ENCODE assay signal across 16 mouse cellular contexts in genomic region chr17:56273482-56273881, GRCm38 (mm10). TPM values are rescaled to one million over a fixed set of nuclear protein-coding genes. Genes with fewer than 3 reads are reported as not detected.
A peak's percentile ranks its signal among the peaks of the same experiment; 100 is the strongest.
DNase-seq lines count a peak whose midpoint lies in the region; ATAC-seq lines count a peak whose summit lies in the region.
"Had no signal": no experiment of that assay in that cellular context is flagged by ENCODE, and none has a peak within 500 bp of the region (broad histone marks: within the 10 kb centered on the region; RNA-seq: fewer than 3 reads in every experiment).

No protein-coding gene starts in this region.

- no peak overlapping the region for H3K27ac ChIP-seq in hindbrain, embryonic 13.5 days
- no peak overlapping the region for H3K27ac ChIP-seq in hindbrain, embryonic 16.5 days (ENCODE audit: low read depth, low read length)
- H3K27ac ChIP-seq in lung, embryonic 16.5 days (ENCODE audit: low read length): no peak overlapping the region
- peak overlapping the region; percentile 44; the same call in 1 of the 2 replicates for H3K27ac ChIP-seq in limb, embryonic 10.5 days
- H3K27ac ChIP-seq in stomach, embryonic 16.5 days (ENCODE audit: low read length): peak overlapping the region; percentile 55; the same call in 1 of the 2 replicates
- H3K27ac ChIP-seq: hindbrain, postnatal 0 days; lung, embryonic 15.5 days; neural tube, embryonic 13.5 days had no signal

- H3K27me3 ChIP-seq in hindbrain, embryonic 13.5 days: no peaks in the 10 kb centered on the region
- no peaks in the 10 kb centered on the region for H3K27me3 ChIP-seq in hindbrain, embryonic 16.5 days (replicated peaks; ENCODE audit: control insufficient read depth, insufficient read depth, low read length)
- no peaks in the 10 kb centered on the region for H3K27me3 ChIP-seq in lung, embryonic 16.5 days (ENCODE audit: control insufficient read depth, insufficient read depth, low read depth, low read length)
- no peaks in the 10 kb centered on the region for H3K27me3 ChIP-seq in limb, embryonic 10.5 days (ENCODE audit: low read depth, poor library complexity, severe bottlenecking)
- H3K27me3 ChIP-seq in stomach, embryonic 16.5 days (ENCODE audit: control insufficient read depth, insufficient read depth, low read length): no peaks in the 10 kb centered on the region
- H3K27me3 ChIP-seq: lung, embryonic 15.5 days; neural tube, embryonic 13.5 days had no signal

- peaks cover 22% of the 10 kb centered on the region for H3K4me1 ChIP-seq in hindbrain, embryonic 13.5 days (replicated peaks)
- H3K4me1 ChIP-seq in hindbrain, embryonic 16.5 days (ENCODE audit: control insufficient read depth, insufficient read depth, low read depth, low read length): peaks cover 18% of the 10 kb centered on the region
- peaks cover 26% of the 10 kb centered on the region for H3K4me1 ChIP-seq in lung, embryonic 16.5 days (replicated peaks; ENCODE audit: control insufficient read depth, insufficient read depth, low read length)
- H3K4me1 ChIP-seq in limb, embryonic 10.5 days: peaks cover 37% of the 10 kb centered on the region
- H3K4me1 ChIP-seq in stomach, embryonic 16.5 days (ENCODE audit: control insufficient read depth, insufficient read depth, low read length): peaks cover 21% of the 10 kb centered on the region

- 88% methylated on average over 7 of the region's 7 CpGs for WGBS in hindbrain, embryonic 13.5 days
- WGBS in hindbrain, embryonic 16.5 days: 84% methylated on average over 7 of the region's 7 CpGs
- 73% methylated on average over 7 of the region's 7 CpGs for WGBS in lung, embryonic 16.5 days
- WGBS in limb, embryonic 10.5 days: 85% methylated on average over 7 of the region's 7 CpGs
- 87% methylated on average over 7 of the region's 7 CpGs for WGBS in stomach, embryonic 16.5 days

- ATAC-seq in hindbrain, embryonic 13.5 days (ENCODE audit: low FRiP score): no peak
- ATAC-seq in hindbrain, embryonic 16.5 days: no peak
- ATAC-seq in lung, embryonic 16.5 days (ENCODE audit: low read depth): no peak
- no peak for ATAC-seq in stomach, embryonic 16.5 days (ENCODE audit: insufficient read depth, low FRiP score)
- ATAC-seq: CD4-positive, CD25-positive, alpha-beta regulatory T cell, adult 4 months; hindbrain, postnatal 0 days had no signal

- no peak for DNase-seq in lung, adult 18-20 months
- no peak for DNase-seq in limb, embryonic 10.5 days (ENCODE audit: low spot score)
- DNase-seq in natural killer cell, adult 2 months (ENCODE audit: low spot score in 2 of 2): no peak
- DNase-seq: adrenal gland, postnatal 14 days; cerebellum, adult 9-10 months; gastrocnemius, postnatal 14 days; kidney, postnatal 14 days; thymus, postnatal 14 days had no signal

- no peak overlapping the region for H3K4me2 ChIP-seq in hindbrain, embryonic 13.5 days
- no peak overlapping the region for H3K4me2 ChIP-seq in hindbrain, embryonic 16.5 days (ENCODE audit: low read length)
- no peak overlapping the region for H3K4me2 ChIP-seq in lung, embryonic 16.5 days (ENCODE audit: low read depth, low read length)
- H3K4me2 ChIP-seq in stomach, embryonic 16.5 days (ENCODE audit: low read depth, low read length): no peak overlapping the region
- H3K4me2 ChIP-seq: lung, embryonic 15.5 days; neural tube, embryonic 13.5 days had no signal

- H3K36me3 ChIP-seq in hindbrain, embryonic 13.5 days: peaks cover 8% of the 10 kb centered on the region
- no peaks in the 10 kb centered on the region for H3K36me3 ChIP-seq in hindbrain, embryonic 16.5 days (ENCODE audit: control insufficient read depth, insufficient read depth, low read length)
- H3K36me3 ChIP-seq in lung, embryonic 16.5 days (ENCODE audit: control insufficient read depth, insufficient read depth, low read length): peaks cover 6% of the 10 kb centered on the region; the same call in 1 of the 2 replicates
- peaks cover 39% of the 10 kb centered on the region for H3K36me3 ChIP-seq in limb, embryonic 10.5 days
- H3K36me3 ChIP-seq in stomach, embryonic 16.5 days (ENCODE audit: control insufficient read depth, insufficient read depth, low read length): peaks cover 8% of the 10 kb centered on the region
- H3K36me3 ChIP-seq: neural tube, embryonic 13.5 days had no signal

- H3K9me3 ChIP-seq in hindbrain, embryonic 13.5 days: no peaks in the 10 kb centered on the region
- H3K9me3 ChIP-seq in hindbrain, embryonic 16.5 days (ENCODE audit: control insufficient read depth, low read length): no peaks in the 10 kb centered on the region
- H3K9me3 ChIP-seq in lung, embryonic 16.5 days (ENCODE audit: control insufficient read depth, low read length): no peaks in the 10 kb centered on the region
- no peaks in the 10 kb centered on the region for H3K9me3 ChIP-seq in limb, embryonic 10.5 days (replicated peaks)
- H3K9me3 ChIP-seq in stomach, embryonic 16.5 days (replicated peaks; ENCODE audit: control insufficient read depth, low read length): no peaks in the 10 kb centered on the region
- H3K9me3 ChIP-seq: lung, embryonic 15.5 days; neural tube, embryonic 13.5 days had no signal

- H3K9ac ChIP-seq in hindbrain, embryonic 13.5 days: 0 out of 2 replicates have a peak overlapping the region, but pooled peaks have one; percentile 13
- no peak overlapping the region for H3K9ac ChIP-seq in hindbrain, embryonic 16.5 days (ENCODE audit: low read depth, low read length)
- peak overlapping the region; percentile 9; the same call in 1 of the 2 replicates for H3K9ac ChIP-seq in lung, embryonic 16.5 days (ENCODE audit: low read length)
- peak overlapping the region; percentile 55 for H3K9ac ChIP-seq in stomach, embryonic 16.5 days (ENCODE audit: low read length)
- H3K9ac ChIP-seq: lung, embryonic 15.5 days; neural tube, embryonic 13.5 days had no signal

- no peak overlapping the region for H3K4me3 ChIP-seq in hindbrain, embryonic 13.5 days
- H3K4me3 ChIP-seq in hindbrain, embryonic 16.5 days (ENCODE audit: low read length): no peak overlapping the region
- no peak overlapping the region for H3K4me3 ChIP-seq in lung, embryonic 16.5 days (ENCODE audit: low read length)
- H3K4me3 ChIP-seq in limb, embryonic 10.5 days: no peak overlapping the region
- no peak overlapping the region for H3K4me3 ChIP-seq in stomach, embryonic 16.5 days (replicated peaks; ENCODE audit: low read length)
- H3K4me3 ChIP-seq: lung, embryonic 15.5 days; neural tube, embryonic 13.5 days had no signal

RNA-seq across cellular contexts. Expression of gene Ticam1, which starts 3.1 kb away (rescaled TPM):
- polyA plus RNA-seq in hindbrain, embryonic 13.5 days (2015; fragmentation: Nextera tagmentation; extraction: Ambion mirVana): 1.3 and 1.4 TPM in 2 replicates
- 1.5 and 1.9 TPM in 2 replicates for polyA plus RNA-seq in hindbrain, embryonic 16.5 days (2015; fragmentation: Nextera tagmentation; extraction: Ambion mirVana)
- 5.5 and 5.7 TPM in 2 replicates for polyA plus RNA-seq in lung, embryonic 16.5 days (2015; fragmentation: Nextera tagmentation; extraction: Ambion mirVana)
- 3.0 TPM in 2 replicates for polyA plus RNA-seq in limb, embryonic 10.5 days (2016; fragmentation: Nextera tagmentation; extraction: Ambion mirVana)
- 7.6 and 9.6 TPM in 2 replicates for polyA plus RNA-seq in stomach, embryonic 16.5 days (2015; fragmentation: Nextera tagmentation; extraction: Ambion mirVana)

RNA-seq across cellular contexts. Expression of gene Fem1a, which starts 16.9 kb away (rescaled TPM):
- 18.9 and 20.1 TPM in 2 replicates for polyA plus RNA-seq in hindbrain, embryonic 13.5 days (2015; fragmentation: Nextera tagmentation; extraction: Ambion mirVana)
- polyA plus RNA-seq in hindbrain, embryonic 16.5 days (2015; fragmentation: Nextera tagmentation; extraction: Ambion mirVana): 17.4 and 18.2 TPM in 2 replicates
- polyA plus RNA-seq in lung, embryonic 16.5 days (2015; fragmentation: Nextera tagmentation; extraction: Ambion mirVana): 11.0 and 12.1 TPM in 2 replicates
- polyA plus RNA-seq in limb, embryonic 10.5 days (2016; fragmentation: Nextera tagmentation; extraction: Ambion mirVana): 12.2 and 14.6 TPM in 2 replicates
- polyA plus RNA-seq in stomach, embryonic 16.5 days (2015; fragmentation: Nextera tagmentation; extraction: Ambion mirVana): 12.3 and 12.9 TPM in 2 replicates

RNA-seq across cellular contexts. Expression of gene Plin3, which starts 19.2 kb away (rescaled TPM):
- 20.0 and 23.5 TPM in 2 replicates for polyA plus RNA-seq in hindbrain, embryonic 13.5 days (2015; fragmentation: Nextera tagmentation; extraction: Ambion mirVana)
- 15.5 and 21.1 TPM in 2 replicates for polyA plus RNA-seq in hindbrain, embryonic 16.5 days (2015; fragmentation: Nextera tagmentation; extraction: Ambion mirVana)
- polyA plus RNA-seq in lung, embryonic 16.5 days (2015; fragmentation: Nextera tagmentation; extraction: Ambion mirVana): 87.5 and 90.2 TPM in 2 replicates
- polyA plus RNA-seq in limb, embryonic 10.5 days (2016; fragmentation: Nextera tagmentation; extraction: Ambion mirVana): 78.2 and 89.7 TPM in 2 replicates
- 103 and 123 TPM in 2 replicates for polyA plus RNA-seq in stomach, embryonic 16.5 days (2015; fragmentation: Nextera tagmentation; extraction: Ambion mirVana)

RNA-seq across cellular contexts. Expression of gene Arrdc5, which starts 26.6 kb away (rescaled TPM):
- polyA plus RNA-seq in hindbrain, embryonic 13.5 days (2015; fragmentation: Nextera tagmentation; extraction: Ambion mirVana): not detected in 2 replicates
- not detected in 2 replicates for polyA plus RNA-seq in hindbrain, embryonic 16.5 days (2015; fragmentation: Nextera tagmentation; extraction: Ambion mirVana)
- polyA plus RNA-seq in lung, embryonic 16.5 days (2015; fragmentation: Nextera tagmentation; extraction: Ambion mirVana): not detected in 2 replicates
- polyA plus RNA-seq in limb, embryonic 10.5 days (2016; fragmentation: Nextera tagmentation; extraction: Ambion mirVana): not detected in 2 replicates
- polyA plus RNA-seq in stomach, embryonic 16.5 days (2015; fragmentation: Nextera tagmentation; extraction: Ambion mirVana): not detected in 2 replicates
- polyA plus RNA-seq: CD4-positive, CD25-positive, alpha-beta regulatory T cell, adult 4 months; hindbrain, postnatal 0 days; lung, embryonic 15.5 days; neural tube, embryonic 13.5 days had no signal

RNA-seq across cellular contexts. Expression of gene Uhrf1, which starts 29.6 kb away (rescaled TPM):
- 27.1 and 29.6 TPM in 2 replicates for polyA plus RNA-seq in hindbrain, embryonic 13.5 days (2015; fragmentation: Nextera tagmentation; extraction: Ambion mirVana)
- polyA plus RNA-seq in hindbrain, embryonic 16.5 days (2015; fragmentation: Nextera tagmentation; extraction: Ambion mirVana): 23.3 and 28.2 TPM in 2 replicates
- polyA plus RNA-seq in lung, embryonic 16.5 days (2015; fragmentation: Nextera tagmentation; extraction: Ambion mirVana): 124 and 130 TPM in 2 replicates
- polyA plus RNA-seq in limb, embryonic 10.5 days (2016; fragmentation: Nextera tagmentation; extraction: Ambion mirVana): 316 and 336 TPM in 2 replicates
- 90.4 and 92.2 TPM in 2 replicates for polyA plus RNA-seq in stomach, embryonic 16.5 days (2015; fragmentation: Nextera tagmentation; extraction: Ambion mirVana)

Comparison
In these comparisons a context has a peak if more than half of its experiments do, and no peak if none do; other contexts are left out.
1. H3K27ac ChIP-seq: peak in limb, embryonic 10.5 days (single experiment) and stomach, embryonic 16.5 days (single experiment); none in hindbrain, embryonic 13.5 days (single experiment), hindbrain, embryonic 16.5 days (single experiment) and lung, embryonic 16.5 days (single experiment).